Mouse (Mus musculus): ENCODE data around the gene Cry1.

DNA sequence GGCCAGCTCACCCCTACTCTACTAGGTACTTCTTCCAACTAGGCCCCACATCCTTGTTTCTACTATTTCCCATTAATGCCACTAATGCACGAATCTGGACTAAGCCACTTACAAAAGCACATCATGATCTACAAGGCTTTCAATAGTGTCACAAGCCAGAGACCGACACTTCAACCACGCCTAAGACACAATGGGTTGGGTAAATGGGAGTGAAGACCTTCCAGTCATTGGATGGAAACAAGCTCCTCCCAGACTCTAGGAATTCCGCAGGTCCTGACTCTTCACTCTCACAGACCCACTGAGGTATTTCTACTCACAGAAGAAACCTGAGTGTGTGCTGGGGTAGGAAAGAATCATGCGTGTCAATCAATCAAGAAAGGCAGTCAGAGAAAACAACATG, 19.6 kb downstream of the Cry1 start:
- TF ChIP-seq CTCF (IDR thresholded peaks at IDR 0.05; ENCODE audit: extremely low read depth, insufficient read depth, insufficient read length, insufficient replicate concordance): no peak
- no peak for TF ChIP-seq POLR2A (IDR thresholded peaks at IDR 0.05; ENCODE audit: low read depth, low read length)
